Mouse (Mus musculus) C2C12 (cell line): ENCODE data around the gene Kdm2b. TPM values are rescaled to one million over a fixed set of nuclear protein-coding genes. Genes with fewer than 3 reads are reported as not detected.

Source experiments
- H3K27me3 ChIP-seq: one replicate; pipeline ENCODE4 v1.6.1; 2011; ENCODE audit not compliant: control insufficient read depth, insufficient read depth, insufficient read length
- H3K36me3 ChIP-seq: one replicate; pipeline ENCODE4 v1.6.1; 2011; ENCODE audit not compliant: control insufficient read depth, insufficient read depth
- H3K4me3 ChIP-seq: one replicate; pipeline ENCODE4 v1.5.1; 2011; ENCODE audit warnings: mild to moderate bottlenecking, control low read depth; ENCODE audit not compliant: poor library complexity, insufficient read depth, severe bottlenecking
- H3K79me2 ChIP-seq: one replicate; pipeline ENCODE4 v1.6.1; 2011; ENCODE audit not compliant: control insufficient read depth, insufficient read depth
- H3K79me3 ChIP-seq: one replicate; pipeline ENCODE4 v1.6.1; 2011; ENCODE audit warnings: low read depth, control low read depth
- H3ac ChIP-seq: one replicate; pipeline ENCODE3; 2011; ENCODE audit warnings: low read depth; ENCODE audit not compliant: control insufficient read depth, insufficient read length
- CEBPB ChIP-seq: IDR thresholded peaks from one replicate; pipeline ENCODE4 v1.6.1; 2011; ENCODE audit warnings: low read depth, mild to moderate bottlenecking, control low read depth, moderate library complexity
- CTCF ChIP-seq: IDR thresholded peaks from one replicate; pipeline ENCODE4 v1.5.1; 2011; ENCODE audit not compliant: control insufficient read depth, insufficient read depth, insufficient read length
- FOSL1 ChIP-seq: IDR thresholded peaks from one replicate; pipeline ENCODE4 v1.8.0; 2011; ENCODE audit warnings: mild to moderate bottlenecking, low read length; ENCODE audit not compliant: poor library complexity, insufficient read depth, severe bottlenecking
- MAX ChIP-seq: IDR thresholded peaks from one replicate; pipeline ENCODE4 v1.6.1; 2011; ENCODE audit warnings: mild to moderate bottlenecking, control low read depth
- MYOD1 ChIP-seq: IDR thresholded peaks from one replicate; pipeline ENCODE4 v1.6.1; 2011; ENCODE audit warnings: low read depth; ENCODE audit not compliant: control insufficient read depth, insufficient read length
- MYOG ChIP-seq: IDR thresholded peaks from one replicate; pipeline ENCODE4 v1.6.1; 2011; ENCODE audit not compliant: control insufficient read depth, insufficient read length; ENCODE audit errors: extremely low read depth
- USF1 ChIP-seq: IDR thresholded peaks from one replicate; pipeline ENCODE4 v1.6.1; 2011; ENCODE audit warnings: low read depth, mild to moderate bottlenecking, control low read depth, moderate library complexity
- polyA plus RNA-seq: library from polyadenylated mRNA; unstranded; fragments of >200 nt; fragmentation: generic; extraction: Trizol; gene quantifications from one replicate; pipeline ENCODE4 v1.2.1, GENCODE M21; 2012; ENCODE audit warnings: missing spikeins

The Kdm2b gene
- polyA plus RNA-seq, 1 experiment: 15.3 TPM

- no peak for TF ChIP-seq MYOG
- TF ChIP-seq FOSL1: no peak
- TF ChIP-seq USF1: no peak
- TF ChIP-seq CTCF: no peak
- no peak for TF ChIP-seq CEBPB
- no peak for TF ChIP-seq MYOD1
- no peak for TF ChIP-seq MAX
- no peaks in the 10 kb centered on the region for H3K79me2 ChIP-seq
- no peaks in the 10 kb centered on the region for H3K27me3 ChIP-seq
- H3K36me3 ChIP-seq: no peaks in the 10 kb centered on the region
- no peak overlapping the region for H3K4me3 ChIP-seq
- no peaks in the 10 kb centered on the region for H3K79me3 ChIP-seq
- no peak overlapping the region for H3ac ChIP-seq
These were observed 39.2 kb downstream of the Kdm2b start for GRCm38 (mm10) chr5:122950329-122950953.

GRCm38 (mm10) chr5:122949101-122949500 lies 40.5 kb downstream of the Kdm2b start:
- H3K27me3 ChIP-seq: no peaks in the 10 kb centered on the region
- H3K4me3 ChIP-seq: no peak overlapping the region
- H3K79me3 ChIP-seq: no peaks in the 10 kb centered on the region
- H3K36me3 ChIP-seq: no peaks in the 10 kb centered on the region
- H3K79me2 ChIP-seq: no peaks in the 10 kb centered on the region
- no peak overlapping the region for H3ac ChIP-seq
- TF ChIP-seq MYOG (no peak), FOSL1 (no peak), USF1 (no peak), MYOD1 (no peak), MAX (no peak), CEBPB (no peak), CTCF (no peak)

GRCm38 (mm10) chr5:122947534-122947933 lies 42.1 kb downstream of the Kdm2b start:
- no peak overlapping the region for H3K4me3 ChIP-seq

GRCm38 (mm10) chr5:122938676-122939075 lies 50.9 kb downstream of the Kdm2b start:
- no peaks in the 10 kb centered on the region for H3K79me2 ChIP-seq
- H3K36me3 ChIP-seq: no peaks in the 10 kb centered on the region
- no peaks in the 10 kb centered on the region for H3K27me3 ChIP-seq
- no peak overlapping the region for H3K4me3 ChIP-seq
- TF ChIP-seq CEBPB (no peak), FOSL1 (no peak), CTCF (no peak), USF1 (no peak), MYOG (no peak), MYOD1 (no peak), MAX (no peak)
- no peaks in the 10 kb centered on the region for H3K79me3 ChIP-seq
- no peak overlapping the region for H3ac ChIP-seq

More at GRCm38 (mm10) chr5:122947534-122947933, 42.1 kb downstream of the Kdm2b start:
- H3K36me3 ChIP-seq: no peaks in the 10 kb centered on the region
- H3ac ChIP-seq: no peak overlapping the region
- no peaks in the 10 kb centered on the region for H3K27me3 ChIP-seq
- H3K79me2 ChIP-seq: no peaks in the 10 kb centered on the region
- H3K79me3 ChIP-seq: no peaks in the 10 kb centered on the region
- no peak for TF ChIP-seq CTCF

- H3K36me3 ChIP-seq: no peaks in the 10 kb centered on the region
- no peaks in the 10 kb centered on the region for H3K27me3 ChIP-seq
- no peak overlapping the region for H3ac ChIP-seq
- no peak for TF ChIP-seq MYOD1
- TF ChIP-seq MYOG: no peak
- no peak for TF ChIP-seq USF1
- no peak for TF ChIP-seq CTCF
- TF ChIP-seq FOSL1: no peak
- TF ChIP-seq MAX: no peak
- no peak for TF ChIP-seq CEBPB
- no peaks in the 10 kb centered on the region for H3K79me2 ChIP-seq
- no peak overlapping the region for H3K4me3 ChIP-seq
- no peaks in the 10 kb centered on the region for H3K79me3 ChIP-seq
These were observed 51.6 kb downstream of the Kdm2b start for GRCm38 (mm10) chr5:122937958-122938540.
